Mouse (Mus musculus): Measurements from ENCODE around the gene Dedd2. TPM values are rescaled to one million over a fixed set of nuclear protein-coding genes. Genes with fewer than 3 reads are reported as not detected.

Dedd2 gene
- polyA plus RNA-seq, 2 experiments = 9.4 to 11.1 TPM

- Histone ChIP-seq H3K4me1 (ENCODE audit: control insufficient read depth, insufficient read depth, low read length) (peaks cover 10% of the 10 kb centered on the region; the same call in 1 of the 2 replicates), H3K9ac (ENCODE audit: low read depth, low read length, severe bottlenecking) (peak overlapping the region; percentile 99; the same call in 1 of the 2 replicates), H3K9me3 (ENCODE audit: control insufficient read depth, low read length) (no peaks in the 10 kb centered on the region), H3K27ac (replicated peaks; ENCODE audit: low read depth, low read length) (peak overlapping the region; percentile 70; the same call in 1 of the 2 replicates), H3K36me3 (ENCODE audit: control insufficient read depth, insufficient read depth, low read length) (peaks cover 32% of the 10 kb centered on the region), H3K27me3 (ENCODE audit: control insufficient read depth, insufficient read depth, low read length) (no peaks in the 10 kb centered on the region), H3K4me3 (replicated peaks; ENCODE audit: low read length) (peak overlapping the region; percentile 94), H3K4me2 (replicated peaks; ENCODE audit: low read depth, low read length, severe bottlenecking) (peak overlapping the region; percentile 59)
- under 1% methylated on average over 23 of the region's 23 CpGs for WGBS
- DNase-seq (ENCODE audit: low spot score) (peak; percentile 96), ATAC-seq (ENCODE audit: low FRiP score, low read depth) (peak; percentile 95)
- no peak for TF ChIP-seq POLR2A (IDR thresholded peaks at IDR 0.05; ENCODE audit: borderline replicate concordance, extremely low read depth, insufficient read depth, insufficient read length)
Measured at GRCm38 (mm10) chr7:25238015-25238706, 17.7 kb upstream of the Dedd2 start.

DNA sequence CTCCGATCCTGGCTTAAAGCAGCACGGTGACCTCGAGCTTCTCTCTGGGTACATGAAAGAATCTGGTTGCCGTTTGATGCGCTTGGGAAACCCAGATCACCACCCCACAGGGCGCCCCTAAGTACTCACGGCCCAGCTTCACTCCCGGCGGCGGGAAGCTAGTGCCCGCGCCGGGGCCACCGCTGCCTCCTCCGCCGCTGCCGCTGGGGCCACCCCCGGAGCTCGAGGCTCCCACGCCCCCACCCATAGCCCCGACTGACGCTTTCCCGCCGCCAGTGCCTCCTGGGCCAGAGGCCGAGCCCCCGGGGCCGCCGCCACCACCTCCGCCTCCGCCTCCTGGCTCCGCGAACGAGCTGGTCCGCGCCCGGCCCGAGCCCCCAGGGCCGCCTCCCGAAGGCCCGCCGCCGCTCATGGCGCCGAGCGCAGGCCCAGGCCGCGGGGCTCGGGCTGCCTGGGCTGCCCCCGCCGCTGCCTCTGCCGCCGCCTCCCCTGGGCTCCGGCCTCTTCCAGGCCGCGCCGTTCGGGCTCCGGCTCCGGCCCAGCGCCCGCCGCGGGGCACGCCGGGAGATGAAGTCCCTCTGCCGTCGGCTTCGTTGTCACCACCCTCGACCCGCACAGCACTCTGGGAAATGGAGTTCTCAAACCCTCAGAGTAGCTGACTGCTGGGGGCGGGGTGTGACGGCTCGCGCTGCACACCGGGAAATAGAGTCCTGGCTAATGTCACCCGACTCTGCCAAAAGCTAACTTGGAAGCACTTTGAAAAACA, 17.0 kb upstream of the Dedd2 start, which contains the start of gene Gsk3a:
Gene Gsk3a (minus strand): TSS at position 603 of the 766 bp plus-strand sequence.
- ATAC-seq (ENCODE audit: low FRiP score, low read depth) (peak; percentile 90), DNase-seq (ENCODE audit: low spot score) (peak; percentile 96)
- H3K4me1 ChIP-seq (ENCODE audit: control insufficient read depth, insufficient read depth, low read length) = peaks cover 10% of the 10 kb centered on the region; the same call in 1 of the 2 replicates
- TF ChIP-seq POLR2A (IDR thresholded peaks at IDR 0.05; ENCODE audit: borderline replicate concordance, extremely low read depth, insufficient read depth, insufficient read length) = no peak
- H3K4me3 ChIP-seq (replicated peaks; ENCODE audit: low read length) = peak within 1 kb of the TSS; percentile 94
- H3K9ac ChIP-seq (ENCODE audit: low read depth, low read length, severe bottlenecking) = peak within 1 kb of the TSS; percentile 99
- peak within 1 kb of the TSS; percentile 74 for H3K27ac ChIP-seq (replicated peaks; ENCODE audit: low read depth, low read length)
- no peaks in the 10 kb centered on the region for H3K9me3 ChIP-seq (ENCODE audit: control insufficient read depth, low read length)
- H3K27me3 ChIP-seq (ENCODE audit: control insufficient read depth, insufficient read depth, low read length) = no peaks in the 10 kb centered on the region
- 0% methylated on average over 44 of the region's 76 CpGs for WGBS
- peaks cover 32% of the 10 kb centered on the region for H3K36me3 ChIP-seq (ENCODE audit: control insufficient read depth, insufficient read depth, low read length)
- peak within 1 kb of the TSS; percentile 61 for H3K4me2 ChIP-seq (replicated peaks; ENCODE audit: low read depth, low read length, severe bottlenecking)

DNA sequence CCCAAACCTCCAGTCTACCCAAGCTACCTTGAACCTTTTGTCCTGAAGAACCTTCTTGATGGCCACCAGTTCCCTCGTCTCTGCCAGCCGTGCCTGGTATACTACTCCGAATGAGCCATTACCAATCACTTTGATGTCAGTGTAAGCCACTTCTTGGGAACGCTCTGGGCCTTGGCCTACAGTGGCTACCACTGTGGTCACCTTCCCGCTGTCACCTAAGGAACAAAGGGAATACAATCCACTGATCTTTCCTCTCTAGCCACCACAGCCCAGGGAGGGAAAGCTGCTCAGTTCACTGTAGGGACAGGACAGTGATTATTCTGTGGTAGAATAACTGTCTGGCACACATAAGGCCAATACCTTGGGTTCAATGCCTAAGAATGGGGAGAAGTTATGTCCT, 15.1 kb upstream of the Dedd2 start:
- TF ChIP-seq POLR2A (IDR thresholded peaks at IDR 0.05; ENCODE audit: borderline replicate concordance, extremely low read depth, insufficient read depth, insufficient read length) = no peak
- WGBS = 80% methylated on average over 5 of the region's 5 CpGs
- no peak for ATAC-seq (ENCODE audit: low FRiP score, low read depth)
- no peak for DNase-seq (ENCODE audit: low spot score)
- H3K4me3 ChIP-seq (replicated peaks; ENCODE audit: low read length) = no peak overlapping the region
- H3K4me1 ChIP-seq (ENCODE audit: control insufficient read depth, insufficient read depth, low read length) = peaks cover 10% of the 10 kb centered on the region; the same call in 1 of the 2 replicates
- H3K27me3 ChIP-seq (ENCODE audit: control insufficient read depth, insufficient read depth, low read length) = no peaks in the 10 kb centered on the region
- no peak overlapping the region for H3K9ac ChIP-seq (ENCODE audit: low read depth, low read length, severe bottlenecking)
- H3K4me2 ChIP-seq (replicated peaks; ENCODE audit: low read depth, low read length, severe bottlenecking) = no peak overlapping the region
- no peaks in the 10 kb centered on the region for H3K9me3 ChIP-seq (ENCODE audit: control insufficient read depth, low read length)
- no peak overlapping the region for H3K27ac ChIP-seq (replicated peaks; ENCODE audit: low read depth, low read length)
- H3K36me3 ChIP-seq (ENCODE audit: control insufficient read depth, insufficient read depth, low read length) = peaks cover 45% of the 10 kb centered on the region

DNA sequence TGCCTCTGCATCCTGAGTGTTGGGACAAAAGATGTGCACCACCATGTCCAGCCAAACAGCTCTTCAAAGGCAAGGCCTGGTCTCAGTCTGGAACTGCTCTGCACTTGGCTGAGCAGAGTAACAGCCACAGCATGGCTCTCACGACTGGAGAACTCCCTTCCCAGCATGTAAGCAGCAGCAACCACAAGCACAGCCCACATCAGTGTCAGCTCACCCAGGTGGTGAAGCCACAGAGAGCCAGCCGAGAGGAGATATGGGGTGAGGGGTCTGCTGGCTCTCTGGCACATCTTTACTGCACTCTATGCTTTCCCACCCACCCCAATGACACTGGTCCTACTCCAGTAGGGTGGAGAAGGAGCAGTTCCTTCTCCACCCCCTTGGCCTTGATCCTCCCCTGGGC, 12.6 kb upstream of the Dedd2 start:
- Histone ChIP-seq H3K9ac (ENCODE audit: low read depth, low read length, severe bottlenecking) (no peak overlapping the region), H3K4me1 (ENCODE audit: control insufficient read depth, insufficient read depth, low read length) (peaks cover 5% of the 10 kb centered on the region; the same call in 1 of the 2 replicates), H3K9me3 (ENCODE audit: control insufficient read depth, low read length) (no peaks in the 10 kb centered on the region), H3K36me3 (ENCODE audit: control insufficient read depth, insufficient read depth, low read length) (peaks cover 69% of the 10 kb centered on the region), H3K4me3 (replicated peaks; ENCODE audit: low read length) (no peak overlapping the region), H3K4me2 (replicated peaks; ENCODE audit: low read depth, low read length, severe bottlenecking) (no peak overlapping the region), H3K27ac (replicated peaks; ENCODE audit: low read depth, low read length) (no peak overlapping the region), H3K27me3 (ENCODE audit: control insufficient read depth, insufficient read depth, low read length) (no peaks in the 10 kb centered on the region)
- DNase-seq (ENCODE audit: low spot score) (no peak), ATAC-seq (ENCODE audit: low FRiP score, low read depth) (no peak)
- no peak for TF ChIP-seq POLR2A (IDR thresholded peaks at IDR 0.05; ENCODE audit: borderline replicate concordance, extremely low read depth, insufficient read depth, insufficient read length)
- WGBS = 85% methylated on average over 2 of the region's 2 CpGs

- H3K9me3 ChIP-seq (ENCODE audit: control insufficient read depth, low read length) = no peaks in the 10 kb centered on the region
- H3K27ac ChIP-seq (replicated peaks; ENCODE audit: low read depth, low read length) = no peak overlapping the region
- peaks cover 5% of the 10 kb centered on the region; the same call in 1 of the 2 replicates for H3K4me1 ChIP-seq (ENCODE audit: control insufficient read depth, insufficient read depth, low read length)
- H3K4me3 ChIP-seq (replicated peaks; ENCODE audit: low read length) = no peak overlapping the region
- no peak overlapping the region for H3K4me2 ChIP-seq (replicated peaks; ENCODE audit: low read depth, low read length, severe bottlenecking)
- no peaks in the 10 kb centered on the region for H3K27me3 ChIP-seq (ENCODE audit: control insufficient read depth, insufficient read depth, low read length)
- DNase-seq (ENCODE audit: low spot score) = no peak
- peaks cover 78% of the 10 kb centered on the region for H3K36me3 ChIP-seq (ENCODE audit: control insufficient read depth, insufficient read depth, low read length)
- H3K9ac ChIP-seq (ENCODE audit: low read depth, low read length, severe bottlenecking) = no peak overlapping the region
- no peak for ATAC-seq (ENCODE audit: low FRiP score, low read depth)
- WGBS = 70% methylated on average over 5 of the region's 5 CpGs
- no peak for TF ChIP-seq POLR2A (IDR thresholded peaks at IDR 0.05; ENCODE audit: borderline replicate concordance, extremely low read depth, insufficient read depth, insufficient read length)
Measured at GRCm38 (mm10) chr7:25232101-25232648, 11.8 kb upstream of the Dedd2 start.

Measured in limb, embryonic 14.5 days (tissue).